Mouse (Mus musculus) heart, adult 9 months (tissue): ENCODE data around the gene Cfap299.

ENCODE experiments used
- DNase-seq, 2 experiments: peaks; one replicate each; pipeline ENCODE4 v3.0.0; 2022; ENCODE audit warnings: low spot score in 2 of 2

Cfap299 gene

DNA sequence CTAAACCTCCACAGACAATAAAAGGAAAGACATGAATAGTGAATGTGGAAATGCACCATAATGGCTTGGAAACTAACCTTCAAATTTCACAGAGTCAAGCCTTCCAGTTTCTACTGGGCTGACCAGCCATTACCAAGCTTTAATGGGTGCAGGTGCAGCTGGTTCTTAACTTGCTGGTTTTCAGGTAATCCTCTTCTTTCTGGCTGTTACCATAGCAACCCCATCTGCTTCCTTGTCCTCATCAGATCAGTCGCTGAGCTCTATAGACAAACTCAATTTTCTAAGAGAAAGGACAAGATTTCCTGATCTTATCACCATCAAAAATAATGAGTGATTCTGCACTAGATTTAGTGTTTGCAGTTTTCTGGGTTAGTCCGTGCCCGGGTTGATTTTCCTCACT is 287.8 kb downstream of the Cfap299 start:
- DNase-seq, result no peak

- no peak for DNase-seq
These were observed 288.3 kb downstream of the Cfap299 start for GRCm38 (mm10) chr5:98617416-98617815.

- DNase-seq, result no peak
These were observed 321.2 kb downstream of the Cfap299 start for GRCm38 (mm10) chr5:98650345-98650744.

- DNase-seq, result no peak
These were observed 321.9 kb downstream of the Cfap299 start for GRCm38 (mm10) chr5:98651049-98651448.

GRCm38 (mm10) chr5:98688254-98688653 is 359.1 kb downstream of the Cfap299 start:
- DNase-seq, result no peak

- DNase-seq, result peak; percentile 0 to 1
These were observed 363.0 kb downstream of the Cfap299 start for GRCm38 (mm10) chr5:98692070-98692469.

- no peak for DNase-seq
These were observed 367.2 kb downstream of the Cfap299 start for GRCm38 (mm10) chr5:98696336-98696735.

- no peak for DNase-seq
These were observed 374.9 kb downstream of the Cfap299 start for GRCm38 (mm10) chr5:98703963-98704362.

DNA sequence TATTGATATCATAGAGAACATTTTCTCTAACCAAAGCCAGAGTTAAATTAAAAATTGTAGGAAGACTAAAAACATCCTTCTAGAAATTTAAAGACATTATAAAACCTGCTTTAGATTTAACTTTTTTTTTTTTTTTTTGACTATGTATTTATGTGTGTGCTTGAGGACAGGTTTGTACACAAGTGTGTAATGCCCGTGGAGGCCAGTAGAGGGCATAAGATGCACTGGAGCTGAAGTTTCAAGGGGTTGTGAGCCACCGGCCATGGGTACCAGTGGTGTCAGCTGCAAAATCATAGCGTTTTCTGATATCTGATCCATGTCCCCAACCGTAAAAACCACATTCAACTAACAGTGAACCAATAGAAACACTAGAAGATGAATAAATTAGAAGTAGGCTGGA is 377.5 kb downstream of the Cfap299 start:
- DNase-seq, result no peak

GRCm38 (mm10) chr5:98715392-98715791 is 386.3 kb downstream of the Cfap299 start:
- no peak for DNase-seq

DNA sequence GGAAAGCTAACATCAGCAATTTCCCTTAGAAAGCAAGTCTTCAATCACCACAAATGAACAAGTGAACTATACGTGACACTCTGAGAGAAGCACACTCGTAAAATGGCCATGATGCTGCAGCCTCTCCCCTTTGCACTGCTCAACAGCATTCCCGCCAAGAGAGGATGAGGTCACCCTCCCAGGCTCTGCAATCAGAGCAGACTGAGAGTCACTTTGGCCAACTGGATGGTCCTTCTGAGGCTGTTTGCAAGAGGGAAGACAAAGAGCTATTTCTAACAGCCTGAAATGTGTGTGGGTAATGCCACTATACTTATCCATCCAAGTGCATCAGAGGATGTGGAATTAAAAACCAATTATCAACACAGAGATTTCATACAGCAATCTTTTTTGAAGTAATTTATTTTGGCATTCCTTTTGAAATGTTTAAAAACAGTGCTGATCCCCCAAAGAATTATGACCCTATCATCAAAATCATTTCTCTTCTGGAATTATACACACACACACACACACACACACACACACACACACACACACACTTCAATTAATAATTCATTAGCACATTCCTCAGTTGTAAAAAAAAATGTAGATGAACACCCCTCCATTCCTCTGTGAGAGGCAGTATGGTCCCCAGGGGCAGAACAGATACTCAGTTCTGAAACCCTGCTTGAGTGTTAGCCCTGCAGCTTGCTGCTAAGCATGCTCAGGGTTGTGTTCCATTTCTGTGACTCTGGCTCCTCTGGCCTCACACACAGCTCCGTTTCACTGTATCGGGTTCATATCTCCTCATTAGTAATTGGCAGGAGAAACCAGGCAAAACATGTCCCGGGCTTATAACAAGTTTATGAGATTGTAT is 403.3 kb downstream of the Cfap299 start:
- no peak for DNase-seq

- no peak for DNase-seq
These were observed 403.9 kb downstream of the Cfap299 start for GRCm38 (mm10) chr5:98733010-98733399.

DNA sequence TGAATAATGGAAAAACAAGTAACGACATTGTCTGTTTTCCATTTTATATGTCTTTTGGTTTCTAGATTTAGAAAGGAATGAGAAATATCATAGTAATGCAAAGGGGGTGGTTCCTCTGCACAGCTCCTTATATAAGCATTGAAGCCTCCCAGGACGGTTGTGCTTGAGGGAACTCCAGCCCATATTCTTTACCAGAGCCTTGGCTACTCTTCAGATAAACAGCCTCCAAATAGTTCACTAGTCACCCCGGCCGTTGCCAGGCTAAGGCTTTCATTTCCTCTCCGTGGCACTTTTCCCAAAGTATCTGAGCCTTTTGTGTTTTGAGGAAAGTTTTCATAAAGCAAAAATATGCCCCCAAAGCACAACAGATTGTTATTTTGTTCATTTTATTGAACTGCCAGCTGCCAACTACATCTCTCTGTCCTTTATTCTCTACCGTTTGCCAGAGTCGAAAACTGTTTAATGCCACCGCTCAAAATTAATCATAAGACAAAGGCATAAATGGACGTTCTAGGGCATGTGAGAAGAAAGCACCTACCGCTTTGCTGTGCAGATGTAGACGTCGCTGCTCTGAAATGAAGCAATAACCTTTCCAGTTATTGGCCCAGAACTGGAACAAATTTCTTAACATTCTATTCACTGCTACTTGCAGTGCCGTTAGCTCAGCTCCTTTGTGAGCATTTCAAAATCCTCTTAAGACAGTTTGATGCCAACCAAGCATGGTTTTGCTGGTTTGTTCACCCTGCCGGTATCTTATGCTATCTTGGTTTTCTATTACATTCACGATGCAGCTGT is 433.0 kb downstream of the Cfap299 start:
- no peak for DNase-seq

DNA sequence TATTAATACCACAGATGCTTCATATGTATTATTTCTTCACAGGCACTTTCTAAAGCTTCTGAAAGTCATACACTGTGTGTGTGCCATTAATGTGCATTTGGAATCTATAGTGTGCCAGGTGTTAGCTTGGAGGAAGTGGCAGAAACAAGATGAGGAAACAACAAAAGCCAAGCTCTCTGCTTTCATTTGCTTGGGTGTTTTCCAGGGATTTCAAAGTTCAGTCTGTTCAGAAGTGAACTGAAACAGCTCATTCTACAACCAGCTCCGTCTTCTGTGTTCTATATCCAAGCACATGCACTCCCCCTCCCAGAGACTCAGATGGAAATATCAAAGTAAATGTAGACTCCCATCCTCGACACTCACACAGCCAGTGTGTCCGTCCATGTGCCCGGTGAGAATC is 449.5 kb downstream of the Cfap299 start:
- DNase-seq, result no peak

- DNase-seq, result no peak
These were observed 453.0 kb downstream of the Cfap299 start for GRCm38 (mm10) chr5:98782066-98782465.

GRCm38 (mm10) chr5:98787735-98788134 is 458.6 kb downstream of the Cfap299 start:
- no peak for DNase-seq

DNA sequence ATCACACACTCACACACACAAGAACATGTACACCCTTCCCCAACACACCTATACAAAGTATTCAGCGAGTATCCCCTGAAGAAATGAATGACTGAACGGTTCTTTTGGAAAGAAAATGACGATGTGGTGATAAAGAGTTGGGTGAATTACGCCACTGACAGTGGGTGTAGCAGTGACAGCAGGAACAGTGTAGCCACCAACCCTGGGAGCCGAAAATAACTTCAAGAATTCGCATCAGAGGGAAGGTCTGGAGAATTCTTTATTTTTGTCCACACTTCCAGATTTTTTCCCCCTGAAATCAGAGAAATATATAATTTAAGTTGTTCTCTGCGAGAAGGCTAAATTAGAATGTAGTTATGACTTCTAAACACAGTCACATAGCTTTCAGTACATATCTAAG is 459.5 kb downstream of the Cfap299 start:
- no peak for DNase-seq

DNA sequence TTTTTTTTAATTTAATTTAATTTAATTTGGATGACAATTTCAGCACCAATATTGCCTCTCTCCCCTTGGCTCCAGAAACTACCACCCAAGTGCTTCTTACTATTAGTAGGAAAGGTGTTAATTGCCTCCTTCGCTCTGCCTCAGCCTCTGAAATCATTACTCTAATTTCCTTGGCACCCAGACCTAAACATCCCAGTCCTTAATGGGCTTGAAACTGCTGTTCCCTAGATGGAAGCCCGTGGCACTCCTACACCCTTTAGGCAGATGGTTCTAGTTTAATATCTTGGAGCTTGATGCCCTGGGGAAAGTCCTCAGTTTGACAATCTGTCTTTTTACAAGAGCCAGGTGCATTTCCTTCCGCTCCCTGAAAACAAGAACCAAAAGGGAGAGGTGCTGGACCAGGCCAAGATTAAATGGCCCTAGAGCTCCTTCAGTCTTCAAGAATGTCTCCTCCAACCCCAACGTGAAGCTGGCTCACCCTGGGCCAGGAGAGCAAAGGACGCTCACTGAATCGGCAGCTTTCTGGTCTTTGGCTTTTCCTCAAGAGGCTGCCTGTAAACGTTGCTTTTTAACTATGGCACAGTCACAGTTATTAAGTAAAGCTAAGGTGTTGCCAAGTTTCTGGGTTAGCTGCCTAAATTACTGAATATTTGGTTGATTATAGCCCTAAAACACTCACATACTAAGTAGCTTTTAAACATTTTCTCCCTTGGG is 461.9 kb downstream of the Cfap299 start:
- DNase-seq, result no peak

GRCm38 (mm10) chr5:98801495-98801894 is 472.4 kb downstream of the Cfap299 start:
- no peak for DNase-seq

DNA sequence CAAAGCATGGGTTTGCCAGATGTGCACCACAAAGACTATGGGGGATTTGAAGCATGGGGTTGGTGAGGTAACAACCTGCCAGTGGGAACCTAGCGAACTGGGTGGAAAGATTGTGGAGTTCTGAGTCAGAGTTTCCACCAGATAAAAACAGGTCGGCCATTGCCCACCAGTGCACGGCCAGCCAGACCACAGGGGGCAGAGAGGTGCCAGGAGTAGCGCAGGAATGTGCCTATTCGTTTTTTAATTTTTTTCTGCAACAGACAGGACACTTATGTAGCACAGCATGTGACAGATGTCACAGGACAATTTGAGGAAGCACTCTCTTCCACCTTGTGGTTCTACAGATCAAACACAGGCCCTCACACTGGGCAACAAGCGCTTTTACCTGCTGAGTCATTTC is 475.7 kb downstream of the Cfap299 start:
- no peak for DNase-seq

DNA sequence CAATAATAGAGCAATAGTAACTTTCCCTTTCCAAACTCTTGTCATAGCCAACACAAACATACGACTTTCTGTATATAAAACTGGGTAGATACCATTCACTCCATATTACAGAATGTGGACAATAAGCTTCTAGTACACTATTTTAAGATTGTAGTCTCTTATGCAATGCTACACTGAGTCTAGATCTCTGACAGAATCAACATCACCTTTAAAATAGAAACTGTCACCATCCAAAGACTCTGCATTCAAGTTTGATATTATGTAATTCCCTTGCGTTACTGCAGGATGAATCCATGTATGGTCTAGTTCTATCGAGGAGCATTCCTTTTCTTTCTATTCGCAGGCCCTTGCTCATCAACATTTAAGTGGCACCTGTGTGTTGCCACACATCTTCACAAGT is 477.4 kb downstream of the Cfap299 start:
- DNase-seq, result no peak

- no peak for DNase-seq
These were observed 477.9 kb downstream of the Cfap299 start for GRCm38 (mm10) chr5:98807022-98807421.
